Mouse (Mus musculus): ENCODE measurements at regions not wholly inside any gene's neighbourhood (a gene's known extent, or its start where the extent isn't known, plus 50 kb on each side); places are given as distances from the start of the nearest gene placed in this dataset.

DNA sequence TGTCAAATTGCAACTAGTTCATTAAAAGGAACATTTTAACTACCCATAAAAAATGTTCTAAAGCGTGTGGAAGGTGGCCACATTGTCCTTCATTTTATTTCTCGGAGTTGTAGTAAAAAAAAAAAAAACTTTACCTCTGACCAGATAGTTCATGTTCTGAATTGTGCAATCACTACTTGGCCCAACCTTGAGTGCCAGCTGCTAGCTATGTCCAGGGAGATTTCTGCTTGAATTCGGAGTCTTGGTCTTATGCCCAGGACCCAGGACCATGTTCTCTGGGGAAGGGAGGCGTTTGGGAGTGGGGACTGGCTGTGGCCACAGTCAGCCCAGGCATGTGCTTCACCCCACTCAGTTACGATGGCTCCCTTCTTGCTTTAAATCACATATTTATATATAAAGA lies 54.9 kb upstream of the Atp1b3 start:
- DNase-seq (ENCODE audit: low read depth in 2 of 2, low spot score in 2 of 2): no peak

DNA sequence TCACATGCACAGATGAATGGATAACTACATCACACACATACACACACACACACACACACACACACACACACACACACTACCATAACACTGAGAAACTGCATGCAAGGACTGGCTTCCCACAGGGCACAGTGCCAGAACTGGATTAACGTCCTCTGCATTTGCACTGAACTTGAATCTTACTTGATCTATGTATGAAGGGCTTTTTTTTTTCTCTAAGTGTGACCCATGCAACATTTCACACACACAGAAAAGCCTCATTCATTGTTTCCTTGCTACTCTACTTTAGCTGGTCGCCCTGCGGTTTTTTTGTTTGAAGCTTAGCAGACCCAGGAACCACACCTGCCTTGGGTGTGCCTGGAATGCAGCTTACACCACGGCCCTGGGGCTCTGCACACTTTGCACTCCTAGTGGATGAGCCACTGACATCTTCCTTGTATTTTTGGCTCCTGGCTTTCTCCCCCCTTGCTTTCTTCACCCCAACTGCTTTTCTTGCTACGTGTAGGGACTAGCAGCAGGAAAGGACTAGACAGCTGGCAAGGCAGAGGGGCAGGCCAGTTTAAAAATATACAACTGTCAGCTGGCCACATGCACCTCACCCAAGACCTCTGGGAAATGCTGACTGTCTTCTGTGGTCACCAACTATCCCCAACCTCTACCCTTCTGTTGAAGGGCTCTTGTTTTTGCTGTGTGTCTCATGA lies 51.8 kb upstream of the Atp1b3 start:
- DNase-seq (ENCODE audit: low read depth in 2 of 2, low spot score in 2 of 2): peak; percentile 36

All from CD8-positive naive resting alpha-beta T cell, adult 2 months (primary cell).